Mouse (Mus musculus) liver, adult 2 months (tissue): ENCODE measurements around the gene Prrxl1.

ENCODE experiments used
- CTCF ChIP-seq: fragments of 200-500 bp; IDR thresholded peaks from 2 replicates; pipeline ENCODE4 v1.5.1; 2011; ENCODE audit warnings: low read depth, low read length, control low read depth
- POLR2A ChIP-seq: fragments of 200-500 bp; IDR thresholded peaks from 2 replicates; pipeline ENCODE4 v1.6.1; 2011; ENCODE audit warnings: low read length, control low read depth; ENCODE audit not compliant: insufficient read depth; ENCODE audit errors: extremely low read depth

- TF ChIP-seq POLR2A, result no peak
- no peak for TF ChIP-seq CTCF
Observed at GRCm38 (mm10) chr14:32663099-32663498, 63.9 kb downstream of the Prrxl1 start.
